Mouse (Mus musculus): ENCODE results near the gene Cmtm4. TPM values are rescaled to one million over a fixed set of nuclear protein-coding genes. Genes with fewer than 3 reads are reported as not detected.

Gene Cmtm4
- polyA plus RNA-seq, 1 experiment from 2014 or later = 2.7 TPM

DNA sequence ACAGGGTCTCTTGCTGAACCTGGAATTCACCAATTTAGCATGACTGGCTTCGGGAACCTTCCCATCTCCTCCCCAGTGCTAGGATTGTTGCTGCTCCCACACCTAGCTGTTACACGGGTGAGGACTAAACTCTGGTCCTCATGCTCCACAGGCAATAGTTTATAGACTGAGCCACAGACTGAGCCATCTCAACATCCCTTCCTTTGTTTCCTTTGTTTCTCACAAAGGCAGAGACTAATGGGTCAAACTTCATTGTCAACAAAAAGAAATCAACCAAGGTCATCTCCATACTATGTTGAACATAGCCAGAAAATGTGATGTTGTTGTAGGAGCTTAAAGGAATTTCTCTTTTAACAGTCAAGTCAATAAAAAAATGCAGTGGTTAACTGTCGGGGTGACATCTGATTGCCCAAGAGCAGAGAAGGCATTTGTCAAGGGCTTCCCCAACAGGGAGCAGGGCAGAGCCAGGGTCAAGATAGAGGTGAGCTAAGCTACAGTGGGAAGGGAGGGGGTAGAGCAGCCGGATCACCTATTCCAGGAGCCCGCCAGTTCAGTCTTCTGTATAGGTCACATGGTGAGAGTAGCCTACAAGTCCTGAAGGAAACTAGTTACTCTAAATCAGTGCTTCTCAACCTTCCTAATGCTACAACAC is 37.7 kb upstream of the Cmtm4 start:
- Histone ChIP-seq H3K27me3 (no peaks in the 10 kb centered on the region), H3K36me3 (peaks cover 78% of the 10 kb centered on the region), H3K9me3 (no peaks in the 10 kb centered on the region), H3K4me3 (no peak overlapping the region), H3K27ac (replicated peaks) (no peak overlapping the region), H3K4me2 (no peak overlapping the region), H3K4me1 (replicated peaks) (peaks cover 23% of the 10 kb centered on the region), H3K9ac (no peak overlapping the region)
- no peak for ATAC-seq (ENCODE audit: low FRiP score, low read depth)
- WGBS = 93% methylated on average over 5 of the region's 5 CpGs

DNA sequence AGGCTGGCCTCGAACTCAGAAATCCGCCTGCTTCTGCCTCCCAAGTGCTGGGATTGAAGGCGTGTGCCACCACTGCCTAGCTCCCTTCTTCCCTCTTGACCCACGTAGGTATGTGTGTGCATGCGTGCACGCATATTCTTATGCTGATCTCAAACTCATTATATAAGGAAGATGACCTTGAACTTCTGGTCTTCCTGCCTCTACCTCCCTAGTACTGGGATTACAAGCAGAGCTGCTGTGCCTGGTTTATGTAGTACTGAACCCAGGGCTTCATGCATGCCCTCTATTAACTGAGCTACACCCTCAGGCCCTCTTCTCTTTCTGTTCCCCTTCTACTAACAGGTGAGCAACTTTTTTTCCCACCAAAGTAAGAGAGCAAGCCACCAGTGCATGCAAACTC is 37.0 kb upstream of the Cmtm4 start:
- no peak for ATAC-seq (ENCODE audit: low FRiP score, low read depth)
- H3K36me3 ChIP-seq = peaks cover 85% of the 10 kb centered on the region

DNA sequence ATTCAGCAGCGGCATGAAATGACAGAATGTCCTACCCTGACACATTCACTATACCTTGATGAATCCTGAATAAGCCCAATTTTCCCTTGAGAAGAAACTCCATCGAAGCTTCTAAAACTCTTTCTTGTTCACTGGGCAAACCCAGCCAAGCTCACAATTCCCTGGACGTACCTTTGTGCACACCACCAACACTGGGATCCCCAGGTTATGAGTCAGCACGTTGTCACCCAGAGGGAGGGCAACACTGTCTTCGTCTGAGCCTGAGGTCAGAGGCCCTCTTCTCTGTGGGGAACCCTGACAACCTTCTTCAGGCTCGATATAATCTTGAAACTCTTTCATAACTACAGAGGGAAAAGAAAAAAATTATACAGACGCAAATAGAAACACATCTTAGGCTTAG is 34.6 kb upstream of the Cmtm4 start:
- no peak for ATAC-seq (ENCODE audit: low FRiP score, low read depth)
- Histone ChIP-seq H3K9ac (no peak overlapping the region), H3K27me3 (no peaks in the 10 kb centered on the region), H3K9me3 (no peaks in the 10 kb centered on the region), H3K36me3 (peaks cover 88% of the 10 kb centered on the region), H3K27ac (replicated peaks) (no peak overlapping the region), H3K4me1 (replicated peaks) (peaks cover 9% of the 10 kb centered on the region), H3K4me2 (no peak overlapping the region), H3K4me3 (no peak overlapping the region)
- 91% methylated on average over 7 of the region's 7 CpGs for WGBS

More for the DNA sequence above, 37.0 kb upstream of the Cmtm4 start:
- 99% methylated on average over 6 of the region's 6 CpGs for WGBS
- no peak overlapping the region for H3K27ac ChIP-seq (replicated peaks)
- H3K9me3 ChIP-seq = no peaks in the 10 kb centered on the region
- H3K4me2 ChIP-seq = no peak overlapping the region
- no peak overlapping the region for H3K9ac ChIP-seq
- no peak overlapping the region for H3K4me3 ChIP-seq
- peaks cover 23% of the 10 kb centered on the region for H3K4me1 ChIP-seq (replicated peaks)
- no peaks in the 10 kb centered on the region for H3K27me3 ChIP-seq

DNA sequence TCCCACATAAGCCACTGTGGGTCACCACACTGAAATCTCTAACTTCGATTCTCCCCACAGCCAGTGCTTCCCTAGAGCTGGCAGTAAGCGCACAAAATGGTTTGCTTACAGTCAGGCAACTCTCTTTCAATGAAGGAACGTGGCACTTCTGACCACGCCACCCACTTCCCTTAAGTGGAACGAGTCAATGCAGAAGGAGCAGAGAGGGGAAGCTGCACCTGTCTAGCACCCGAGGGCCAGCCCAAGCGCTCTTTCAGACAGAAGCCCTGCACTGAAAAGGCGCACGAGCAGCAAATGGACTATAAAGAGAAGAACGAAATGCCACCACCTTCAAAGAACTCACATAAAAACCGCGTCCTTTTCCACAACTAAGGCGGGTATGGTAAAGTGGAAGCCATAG is 32.1 kb upstream of the Cmtm4 start:
- H3K27ac ChIP-seq (replicated peaks) = no peak overlapping the region
- H3K36me3 ChIP-seq = peaks cover 92% of the 10 kb centered on the region
- ATAC-seq (ENCODE audit: low FRiP score, low read depth) = no peak
- no peak overlapping the region for H3K4me3 ChIP-seq
- H3K27me3 ChIP-seq = no peaks in the 10 kb centered on the region
- no peak overlapping the region for H3K4me2 ChIP-seq
- no peaks in the 10 kb centered on the region for H3K4me1 ChIP-seq (replicated peaks)
- no peaks in the 10 kb centered on the region for H3K9me3 ChIP-seq
- H3K9ac ChIP-seq = no peak overlapping the region
- WGBS = 96% methylated on average over 13 of the region's 13 CpGs

DNA sequence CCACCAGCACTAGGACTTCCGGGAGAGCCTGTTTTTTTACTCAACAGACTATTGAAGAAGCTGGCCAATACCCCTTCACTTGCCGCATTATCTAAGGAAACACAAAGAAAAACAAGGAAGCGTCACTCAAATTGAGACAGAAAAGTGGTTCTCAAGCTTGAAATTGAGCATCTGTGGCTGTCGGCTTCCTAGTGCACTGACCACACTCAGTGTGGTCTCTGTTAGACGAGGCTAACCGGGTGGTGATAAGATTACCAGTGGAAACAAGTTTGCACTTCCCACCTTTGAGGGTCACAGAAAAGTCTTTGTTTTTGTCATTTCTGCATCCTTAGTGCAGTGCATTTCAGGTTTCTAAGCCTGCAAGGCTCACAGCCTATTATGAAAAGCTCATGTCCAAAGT is 26.7 kb upstream of the Cmtm4 start:
- no peak overlapping the region for H3K27ac ChIP-seq (replicated peaks)
- H3K36me3 ChIP-seq = peaks cover 91% of the 10 kb centered on the region
- no peaks in the 10 kb centered on the region for H3K27me3 ChIP-seq
- H3K9me3 ChIP-seq = no peaks in the 10 kb centered on the region
- ATAC-seq (ENCODE audit: low FRiP score, low read depth) = no peak
- 88% methylated on average over 6 of the region's 6 CpGs for WGBS
- no peaks in the 10 kb centered on the region for H3K4me1 ChIP-seq (replicated peaks)
- no peak overlapping the region for H3K9ac ChIP-seq
- H3K4me3 ChIP-seq = no peak overlapping the region
- no peak overlapping the region for H3K4me2 ChIP-seq

DNA sequence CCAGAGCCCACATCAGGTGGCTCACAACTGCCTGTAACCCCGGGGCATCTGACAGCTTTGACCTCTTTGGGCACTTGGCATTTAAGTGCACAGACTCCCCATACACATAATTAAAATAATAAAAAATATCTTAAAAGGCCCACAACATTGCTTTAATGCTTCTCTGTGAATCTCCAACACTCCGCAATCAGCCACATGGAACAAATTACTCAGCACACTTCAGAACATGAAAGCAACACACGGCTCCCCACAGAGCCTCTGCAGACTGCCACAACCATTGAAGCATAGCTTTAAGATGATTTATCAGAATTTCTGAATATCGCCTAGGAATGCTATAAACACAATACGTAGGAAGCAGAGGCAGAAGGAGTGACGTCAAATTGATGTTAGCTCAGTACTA is 20.4 kb upstream of the Cmtm4 start:
- H3K4me2 ChIP-seq = no peak overlapping the region
- ATAC-seq (ENCODE audit: low FRiP score, low read depth) = no peak
- no peak overlapping the region for H3K27ac ChIP-seq (replicated peaks)
- H3K27me3 ChIP-seq = no peaks in the 10 kb centered on the region
- peaks cover 38% of the 10 kb centered on the region for H3K36me3 ChIP-seq
- H3K4me1 ChIP-seq (replicated peaks) = no peaks in the 10 kb centered on the region
- 67% methylated on average over 6 of the region's 6 CpGs for WGBS
- no peak overlapping the region for H3K4me3 ChIP-seq
- no peaks in the 10 kb centered on the region for H3K9me3 ChIP-seq
- H3K9ac ChIP-seq = no peak overlapping the region

DNA sequence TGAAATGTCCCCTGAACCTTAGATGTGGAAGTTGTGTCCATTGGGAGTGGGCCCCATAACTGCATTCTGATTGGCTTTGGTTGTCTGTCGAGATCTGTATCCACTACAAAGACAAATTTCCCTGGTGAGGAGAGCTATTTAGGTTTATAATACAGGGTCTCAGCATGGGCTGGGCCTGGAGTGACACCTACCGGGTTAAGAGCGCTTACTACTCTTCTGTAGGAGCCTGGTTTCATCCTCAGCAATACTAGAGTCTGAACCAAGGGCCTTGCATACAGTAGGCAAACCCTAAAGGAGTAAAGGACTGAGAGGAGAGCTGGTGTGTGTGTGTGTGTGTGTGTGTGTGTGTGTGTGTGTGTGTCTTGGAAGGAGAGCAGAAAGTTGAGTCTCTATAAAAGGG is 18.6 kb upstream of the Cmtm4 start:
- Histone ChIP-seq H3K9me3 (no peaks in the 10 kb centered on the region), H3K9ac (no peak overlapping the region), H3K27ac (replicated peaks) (no peak overlapping the region), H3K27me3 (no peaks in the 10 kb centered on the region), H3K36me3 (peaks cover 20% of the 10 kb centered on the region), H3K4me2 (no peak overlapping the region), H3K4me3 (no peak overlapping the region), H3K4me1 (replicated peaks) (no peaks in the 10 kb centered on the region)
- WGBS = 45% methylated on average over 3 of the region's 3 CpGs
- peak; percentile 10; the same call in 1 of the 2 replicates for ATAC-seq (ENCODE audit: low FRiP score, low read depth)

DNA sequence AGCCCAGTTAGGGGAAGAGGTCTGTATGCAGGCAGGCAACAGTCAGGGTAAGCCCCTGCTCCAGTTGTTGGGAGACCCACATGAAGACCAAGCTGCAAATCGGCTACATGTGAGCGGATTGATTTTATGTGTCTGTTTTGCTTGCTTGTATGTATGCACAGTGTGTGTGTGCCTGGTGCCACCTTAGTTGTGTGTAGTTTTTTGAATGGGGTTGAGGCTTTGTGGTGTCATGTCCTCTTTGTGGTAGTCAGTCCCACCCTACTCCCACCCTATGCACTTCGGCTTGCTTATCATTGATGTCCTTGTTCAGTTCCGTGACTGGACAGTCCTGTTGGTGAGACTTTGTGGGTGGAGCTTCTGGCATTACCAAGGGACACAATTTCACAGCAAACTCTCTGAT is 18.2 kb upstream of the Cmtm4 start:
- Histone ChIP-seq H3K27ac (replicated peaks) (no peak overlapping the region), H3K36me3 (peaks cover 16% of the 10 kb centered on the region), H3K4me3 (no peak overlapping the region), H3K9me3 (no peaks in the 10 kb centered on the region), H3K9ac (no peak overlapping the region), H3K27me3 (no peaks in the 10 kb centered on the region), H3K4me1 (replicated peaks) (no peaks in the 10 kb centered on the region), H3K4me2 (no peak overlapping the region)
- ATAC-seq (ENCODE audit: low FRiP score, low read depth) = peak; percentile 39; the same call in 1 of the 2 replicates
- 87% methylated on average over 4 of the region's 4 CpGs for WGBS

DNA sequence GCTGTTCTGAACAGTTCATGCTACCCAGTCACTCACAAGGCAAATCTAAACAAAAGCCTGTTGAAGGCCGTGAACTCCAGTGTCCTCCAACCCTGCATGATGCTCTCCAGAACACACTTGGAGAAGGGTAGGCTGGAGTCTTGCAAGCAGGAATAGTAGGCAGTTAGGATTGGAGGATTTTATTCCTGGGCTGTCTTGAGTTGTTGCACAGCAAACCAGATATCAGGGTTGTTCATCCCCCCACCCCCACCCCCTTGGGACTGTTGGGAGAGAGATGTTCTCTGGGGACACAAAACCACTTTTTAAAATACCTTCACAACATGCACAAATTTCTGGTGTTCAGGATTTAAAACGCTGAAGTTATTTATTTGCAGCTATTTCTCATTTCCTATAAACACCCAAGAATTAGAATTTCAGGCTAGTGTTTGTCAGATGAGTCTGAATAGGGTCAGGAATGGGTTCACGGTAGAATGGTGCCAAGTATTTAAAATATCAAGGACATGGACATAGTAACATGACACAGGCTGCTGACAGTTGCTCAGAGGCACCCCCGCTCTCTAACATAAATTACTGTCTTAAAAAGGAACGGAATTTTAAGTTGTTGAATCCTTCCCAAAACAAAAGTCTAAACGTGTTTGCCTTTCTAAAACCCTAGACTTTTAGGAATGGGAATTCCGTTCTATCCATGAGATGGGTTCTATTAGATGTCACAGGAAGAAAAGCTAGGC is 17.4 kb upstream of the Cmtm4 start:
- peaks cover 10% of the 10 kb centered on the region for H3K36me3 ChIP-seq
- no peak overlapping the region for H3K4me3 ChIP-seq
- no peak overlapping the region for H3K27ac ChIP-seq (replicated peaks)
- H3K4me1 ChIP-seq (replicated peaks) = no peaks in the 10 kb centered on the region
- ATAC-seq (ENCODE audit: low FRiP score, low read depth) = no peak
- H3K9me3 ChIP-seq = no peaks in the 10 kb centered on the region
- no peaks in the 10 kb centered on the region for H3K27me3 ChIP-seq
- WGBS = 81% methylated on average over 7 of the region's 7 CpGs
- no peak overlapping the region for H3K9ac ChIP-seq
- no peak overlapping the region for H3K4me2 ChIP-seq

DNA sequence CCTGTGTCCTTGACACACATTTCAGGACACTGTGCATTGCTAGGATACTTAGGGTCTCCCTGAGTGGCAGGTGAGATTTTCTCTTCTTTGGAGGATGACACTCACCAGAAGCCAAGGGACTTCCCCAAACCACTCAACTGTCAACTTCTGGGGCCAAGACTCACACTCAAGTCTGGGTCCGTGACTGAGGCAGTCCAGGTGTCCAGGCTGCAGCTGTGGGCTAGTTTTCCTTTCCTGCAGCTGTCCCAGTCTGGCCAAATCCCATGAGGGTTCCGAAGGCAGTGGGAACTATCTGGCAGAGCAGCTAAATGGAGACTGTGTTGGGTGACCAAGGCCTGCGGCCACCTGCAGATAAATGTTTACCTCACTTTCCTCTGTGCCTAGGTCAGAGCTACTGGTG is 16.4 kb upstream of the Cmtm4 start:
- Histone ChIP-seq H3K27me3 (no peaks in the 10 kb centered on the region), H3K36me3 (peaks cover under 1% of the 10 kb centered on the region; the same call in 1 of the 2 replicates), H3K9ac (no peak overlapping the region), H3K9me3 (no peaks in the 10 kb centered on the region), H3K4me3 (no peak overlapping the region), H3K27ac (replicated peaks) (no peak overlapping the region), H3K4me1 (replicated peaks) (no peaks in the 10 kb centered on the region), H3K4me2 (no peak overlapping the region)
- WGBS = 82% methylated on average over 3 of the region's 3 CpGs
- ATAC-seq (ENCODE audit: low FRiP score, low read depth) = no peak

DNA sequence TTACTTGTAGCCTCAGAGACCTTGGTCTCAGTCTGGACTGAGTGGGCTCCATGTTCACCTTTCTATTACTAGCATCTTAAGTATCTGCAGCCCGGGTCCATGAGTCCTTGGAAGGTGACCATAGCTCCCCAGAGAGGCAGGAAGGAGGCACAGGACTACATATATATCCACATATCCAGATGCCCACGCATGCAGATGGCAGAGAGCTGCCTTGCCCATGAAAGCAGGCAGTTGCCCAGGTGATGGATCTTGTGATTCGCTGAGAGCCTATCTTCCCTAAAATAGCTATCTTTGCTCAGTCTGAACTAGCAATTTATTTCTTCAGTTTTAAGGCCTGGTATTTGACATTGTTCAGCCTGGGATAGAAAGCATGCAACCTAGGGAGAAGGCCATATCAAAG is 15.9 kb upstream of the Cmtm4 start:
- H3K4me1 ChIP-seq (replicated peaks) = no peaks in the 10 kb centered on the region
- WGBS = 92% methylated on average over 3 of the region's 3 CpGs
- no peak overlapping the region for H3K27ac ChIP-seq (replicated peaks)
- H3K27me3 ChIP-seq = no peaks in the 10 kb centered on the region
- no peaks in the 10 kb centered on the region for H3K9me3 ChIP-seq
- no peak for ATAC-seq (ENCODE audit: low FRiP score, low read depth)
- H3K9ac ChIP-seq = no peak overlapping the region
- no peak overlapping the region for H3K4me2 ChIP-seq
- no peak overlapping the region for H3K4me3 ChIP-seq
- H3K36me3 ChIP-seq = no peaks in the 10 kb centered on the region

DNA sequence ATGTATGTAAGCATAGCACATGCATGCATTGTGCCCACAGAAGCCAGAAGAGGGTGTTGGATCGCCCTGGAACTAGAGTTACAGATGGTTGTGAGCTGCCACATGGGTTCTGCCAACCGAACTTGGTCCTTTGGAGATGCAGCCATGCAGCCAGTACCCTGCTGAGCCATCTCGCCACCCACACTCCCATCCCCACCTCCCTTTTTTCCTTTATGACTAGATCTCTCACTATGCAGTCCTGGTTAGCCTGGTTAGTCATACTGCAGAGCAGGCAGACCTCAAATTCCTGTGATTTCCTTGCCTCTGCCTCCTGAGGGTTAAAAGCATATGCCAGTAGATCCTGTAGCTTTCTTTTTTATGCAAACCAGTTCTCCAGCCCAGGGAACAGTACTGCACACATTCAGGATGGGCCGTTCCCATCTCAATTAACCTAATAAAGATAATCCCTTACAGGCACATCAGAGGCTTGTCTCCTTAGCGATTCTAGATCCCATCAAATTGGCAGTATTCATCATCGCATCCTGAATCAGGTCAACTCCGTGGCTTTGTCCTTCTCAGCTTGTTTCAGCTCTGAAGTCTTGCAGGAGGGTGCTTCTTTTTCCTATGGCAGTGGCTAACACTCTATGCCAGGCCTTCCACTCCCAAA is 15.1 kb upstream of the Cmtm4 start:
- Histone ChIP-seq H3K9ac (no peak overlapping the region), H3K36me3 (no peaks in the 10 kb centered on the region), H3K27ac (replicated peaks) (no peak overlapping the region), H3K27me3 (no peaks in the 10 kb centered on the region), H3K4me1 (replicated peaks) (no peaks in the 10 kb centered on the region), H3K9me3 (no peaks in the 10 kb centered on the region), H3K4me2 (no peak overlapping the region), H3K4me3 (no peak overlapping the region)
- no peak for ATAC-seq (ENCODE audit: low FRiP score, low read depth)
- WGBS = 50% methylated on average over 7 of the region's 7 CpGs
